Mouse (Mus musculus) NIH3T3 (cell line): ENCODE measurements around the gene Gpatch11.

Experiments
- DNase-seq: peaks from one replicate; pipeline ENCODE4 v3.0.0-alpha.2; 2012; ENCODE audit warnings: low read depth

Gpatch11 gene

DNA sequence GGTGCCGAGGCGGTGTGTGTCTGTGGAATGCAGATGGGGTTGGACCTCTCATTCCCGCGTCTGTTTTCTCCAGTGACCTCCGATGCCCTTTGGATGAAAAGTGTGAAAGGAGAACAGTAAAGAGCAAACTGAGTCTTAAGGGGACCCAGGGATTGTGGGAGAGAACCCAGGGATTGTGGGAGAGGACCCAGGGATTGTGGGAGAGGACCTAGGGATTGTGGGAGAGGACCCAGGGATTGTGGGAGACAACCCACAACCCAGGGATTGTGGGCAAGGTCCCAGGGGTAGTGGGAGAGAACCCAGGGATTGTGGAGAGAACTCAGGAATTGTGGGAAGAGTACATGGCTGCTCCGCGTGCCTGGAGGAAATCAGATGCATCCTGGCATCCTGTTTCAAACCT is 59.6 kb downstream of the Gpatch11 start:
- DNase-seq: no peak

DNA sequence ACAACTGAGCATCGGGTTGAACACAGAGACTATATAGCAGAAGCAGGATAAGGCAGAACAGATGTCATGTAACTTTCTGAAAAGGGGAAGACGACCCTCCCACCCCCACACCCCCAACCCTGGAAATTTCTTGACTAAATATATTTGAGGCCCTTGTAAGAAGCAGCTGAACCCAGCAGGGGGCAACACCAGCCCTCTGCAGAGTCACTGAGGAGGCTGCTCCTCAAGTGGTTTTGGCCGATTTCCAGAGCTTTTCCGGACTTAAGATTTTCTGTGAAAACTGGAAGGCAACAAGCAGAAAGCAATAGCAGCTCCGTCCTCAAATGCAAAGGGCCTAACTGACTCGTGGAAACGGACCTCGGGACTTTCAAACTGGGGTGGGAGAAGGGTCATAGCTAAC is 60.0 kb downstream of the Gpatch11 start:
- peak; percentile 95 for DNase-seq
